Mouse (Mus musculus) bone marrow macrophage, adult 2 months (primary cell): ENCODE results near the gene Ror2.

ENCODE experiments used
- CTCF ChIP-seq: IDR thresholded peaks from 2 replicates; pipeline ENCODE4 v1.5.1; 2012; ENCODE audit warnings: low read depth, mild to moderate bottlenecking, low read length, moderate library complexity
- POLR2A ChIP-seq: IDR thresholded peaks from 2 replicates; pipeline ENCODE4 v1.6.1; 2012; ENCODE audit warnings: mild to moderate bottlenecking, low read depth, low read length, borderline replicate concordance

DNA sequence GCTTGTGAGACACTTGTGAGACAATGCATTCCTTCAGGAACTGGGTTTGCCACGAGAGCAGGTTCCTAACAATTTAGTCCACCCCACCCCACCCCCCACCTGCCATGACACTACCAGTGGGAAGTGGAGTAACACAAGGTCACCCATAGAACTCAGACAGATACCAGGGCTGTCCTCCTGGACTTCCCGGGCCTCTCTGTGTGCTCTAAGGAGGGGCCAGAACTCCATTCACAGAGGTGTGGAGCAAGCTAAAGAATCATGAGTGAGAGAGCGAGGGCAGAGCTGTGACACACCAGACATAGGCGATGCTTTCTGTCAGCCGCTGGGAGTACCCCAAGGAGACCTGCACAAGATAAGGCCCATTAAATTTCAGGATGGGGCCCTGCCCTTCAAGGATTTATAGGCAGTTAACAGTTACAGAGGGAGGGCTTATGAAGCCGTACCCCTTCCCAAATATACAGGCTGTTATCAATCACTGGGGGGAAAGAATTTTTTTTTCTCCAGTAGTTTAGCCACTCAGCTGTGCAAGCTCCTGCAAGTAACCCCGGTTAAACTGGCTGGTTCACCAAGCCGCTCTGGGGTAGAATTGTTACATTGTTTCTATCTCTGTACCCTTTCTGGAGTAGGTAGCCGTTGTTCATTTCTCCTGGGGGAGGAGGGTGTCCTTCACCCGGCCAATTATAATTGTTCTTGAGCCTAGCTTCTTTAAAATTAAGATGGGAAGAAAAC, 109.1 kb downstream of the Ror2 start:
- TF ChIP-seq CTCF (no peak), POLR2A (no peak)
